Mouse (Mus musculus) myocyte (in vitro differentiated cells): ENCODE measurements around the gene Nxph4. TPM values are rescaled to one million over a fixed set of nuclear protein-coding genes. Genes with fewer than 3 reads are reported as not detected.

Experiments used
- H3K27me3 ChIP-seq: one replicate; pipeline ENCODE4 v1.6.1; 2011; ENCODE audit not compliant: control insufficient read depth, insufficient read depth, insufficient read length
- H3K36me3 ChIP-seq: one replicate; pipeline ENCODE4 v1.6.1; 2011; ENCODE audit not compliant: control insufficient read depth, insufficient read depth
- H3K4me2 ChIP-seq: one replicate; pipeline ENCODE4 v1.6.1; 2011; ENCODE audit warnings: low read depth, control low read depth
- H3K4me3 ChIP-seq: one replicate; pipeline ENCODE4 v1.5.1; 2011; ENCODE audit warnings: mild to moderate bottlenecking, control low read depth, moderate library complexity
- H3K79me2 ChIP-seq: one replicate; pipeline ENCODE4 v1.6.1; 2011; ENCODE audit not compliant: control insufficient read depth, insufficient read depth
- H3ac ChIP-seq: one replicate; pipeline ENCODE4 v1.6.1; 2011; ENCODE audit not compliant: control insufficient read depth, insufficient read length
- CEBPB ChIP-seq: IDR thresholded peaks from 2 replicates; pipeline ENCODE4 v1.6.1; 2011; ENCODE audit warnings: mild to moderate bottlenecking, moderate library complexity; ENCODE audit not compliant: poor library complexity, insufficient read depth, severe bottlenecking
- E2F4 ChIP-seq: IDR thresholded peaks from one replicate; pipeline ENCODE4 v1.6.1; 2011; ENCODE audit warnings: mild to moderate bottlenecking, control low read depth, moderate library complexity; ENCODE audit not compliant: insufficient read depth
- MAX ChIP-seq: IDR thresholded peaks from one replicate; pipeline ENCODE4 v1.6.1; 2011; ENCODE audit warnings: low read depth, mild to moderate bottlenecking, control low read depth
- MYOD1 ChIP-seq, 3 experiments: IDR thresholded peaks; one replicate each; pipeline ENCODE4 v1.6.1; 2011; ENCODE audit warnings: control low read depth in 2 of 3, low read depth in 2 of 3, mild to moderate bottlenecking in 2 of 3, moderate library complexity in 1 of 3; ENCODE audit not compliant: insufficient read length in 2 of 3, control insufficient read depth in 1 of 3
- MYOG ChIP-seq, 3 experiments: IDR thresholded peaks; one replicate each; pipeline ENCODE4 v1.6.1; 2011; ENCODE audit warnings: control low read depth in 2 of 3, low read depth in 2 of 3, mild to moderate bottlenecking in 2 of 3; ENCODE audit not compliant: insufficient read length in 2 of 3, control insufficient read depth in 1 of 3, insufficient read depth in 1 of 3
- POLR2A ChIP-seq: IDR thresholded peaks from one replicate; pipeline ENCODE4 v1.6.1; 2011; ENCODE audit warnings: low read depth, mild to moderate bottlenecking, control low read depth, moderate library complexity; ENCODE audit not compliant: insufficient read length
- POLR2AphosphoS2 ChIP-seq: IDR thresholded peaks from one replicate; pipeline ENCODE4 v1.6.1; 2011; ENCODE audit warnings: low read depth, control low read depth; ENCODE audit not compliant: insufficient read length
- REST ChIP-seq: IDR thresholded peaks from one replicate; pipeline ENCODE4 v1.6.1; 2011; ENCODE audit warnings: mild to moderate bottlenecking, control low read depth, moderate library complexity; ENCODE audit not compliant: insufficient read depth, insufficient read length
- SRF ChIP-seq: IDR thresholded peaks from one replicate; pipeline ENCODE4 v1.6.1; 2011; ENCODE audit warnings: low read depth; ENCODE audit not compliant: control insufficient read depth, insufficient read length
- TCF12 ChIP-seq: IDR thresholded peaks from one replicate; pipeline ENCODE4 v1.6.1; 2011; ENCODE audit warnings: mild to moderate bottlenecking, control low read depth; ENCODE audit not compliant: poor library complexity, insufficient read depth, severe bottlenecking
- TCF3 ChIP-seq: IDR thresholded peaks from one replicate; pipeline ENCODE4 v1.6.1; 2011; ENCODE audit warnings: low read depth, control low read depth; ENCODE audit not compliant: insufficient read length
- USF1 ChIP-seq: IDR thresholded peaks from one replicate; pipeline ENCODE4 v1.6.1; 2011; ENCODE audit warnings: low read depth, mild to moderate bottlenecking, control low read depth, moderate library complexity
- polyA plus RNA-seq: library from polyadenylated mRNA; unstranded; fragments of >200 nt; fragmentation: generic; extraction: Trizol; gene quantifications from one replicate; pipeline ENCODE4 v1.2.1, GENCODE M21; 2012; ENCODE audit warnings: missing spikeins

Nxph4 gene
- polyA plus RNA-seq, 1 experiment = 3.9 TPM

- Histone ChIP-seq H3K79me2 (no peaks in the 10 kb centered on the region), H3K27me3 (peaks cover 19% of the 10 kb centered on the region), H3K36me3 (peaks cover 4% of the 10 kb centered on the region), H3K4me2 (no peak overlapping the region), H3ac (no peak overlapping the region), H3K4me3 (no peak overlapping the region)
- TF ChIP-seq CEBPB (no peak), POLR2AphosphoS2 (peak; percentile 16), E2F4 (no peak)
These were observed 2.4 kb upstream of the Nxph4 start for GRCm38 (mm10) chr10:127536586-127537314.

GRCm38 (mm10) chr10:127534929-127535384 lies 598 bp upstream of the Nxph4 start:
- Histone ChIP-seq H3K36me3 (no peaks in the 10 kb centered on the region), H3K79me2 (no peaks in the 10 kb centered on the region), H3ac (peak overlapping the region; percentile 30), H3K4me2 (peak overlapping the region; percentile 88), H3K4me3 (peak overlapping the region; percentile 15), H3K27me3 (peaks cover 35% of the 10 kb centered on the region)
- TF ChIP-seq E2F4 = no peak
- no peak for TF ChIP-seq MYOG (IDR thresholded peaks at IDR 0.05; ENCODE audit: control insufficient read depth in 1 of 3, insufficient read depth in 1 of 3, insufficient read length in 2 of 3, low read depth in 2 of 3)
- no peak for TF ChIP-seq POLR2AphosphoS2
- TF ChIP-seq MYOD1 (IDR thresholded peaks at IDR 0.05; ENCODE audit: control insufficient read depth in 1 of 3, insufficient read length in 2 of 3, low read depth in 2 of 3) = no peak

GRCm38 (mm10) chr10:127531548-127531947 lies 2.8 kb downstream of the Nxph4 start:
- Histone ChIP-seq H3K36me3 (no peaks in the 10 kb centered on the region), H3K4me3 (no peak overlapping the region), H3K27me3 (peaks cover 50% of the 10 kb centered on the region), H3K4me2 (no peak overlapping the region), H3ac (no peak overlapping the region), H3K79me2 (no peaks in the 10 kb centered on the region)
- TF ChIP-seq MYOD1 (IDR thresholded peaks at IDR 0.05; ENCODE audit: control insufficient read depth in 1 of 3, insufficient read length in 2 of 3, low read depth in 2 of 3) (no peak), POLR2AphosphoS2 (no peak), POLR2A (no peak), TCF12 (no peak), TCF3 (no peak), SRF (no peak)

GRCm38 (mm10) chr10:127530945-127531344 lies 3.4 kb downstream of the Nxph4 start:
- Histone ChIP-seq H3K27me3 (peaks cover 50% of the 10 kb centered on the region), H3K36me3 (no peaks in the 10 kb centered on the region), H3ac (no peak overlapping the region), H3K4me3 (no peak overlapping the region), H3K4me2 (no peak overlapping the region), H3K79me2 (no peaks in the 10 kb centered on the region)
- TF ChIP-seq E2F4 (no peak), MAX (no peak), TCF12 (no peak), MYOD1 (IDR thresholded peaks at IDR 0.05; ENCODE audit: control insufficient read depth in 1 of 3, insufficient read length in 2 of 3, low read depth in 2 of 3) (no peak), CEBPB (no peak), TCF3 (no peak), MYOG (IDR thresholded peaks at IDR 0.05; ENCODE audit: control insufficient read depth in 1 of 3, insufficient read depth in 1 of 3, insufficient read length in 2 of 3, low read depth in 2 of 3) (no peak), REST (no peak), USF1 (no peak)

- Histone ChIP-seq H3K79me2 (no peaks in the 10 kb centered on the region), H3K4me3 (no peak overlapping the region), H3K4me2 (no peak overlapping the region), H3K27me3 (peaks cover 45% of the 10 kb centered on the region), H3ac (no peak overlapping the region), H3K36me3 (no peaks in the 10 kb centered on the region)
- TF ChIP-seq TCF12 (no peak), SRF (no peak), CEBPB (no peak), REST (no peak), MYOD1 (IDR thresholded peaks at IDR 0.05; ENCODE audit: control insufficient read depth in 1 of 3, insufficient read length in 2 of 3, low read depth in 2 of 3) (peak in 1 of 3 experiments; percentile 61), MAX (no peak), TCF3 (no peak), MYOG (IDR thresholded peaks at IDR 0.05; ENCODE audit: control insufficient read depth in 1 of 3, insufficient read depth in 1 of 3, insufficient read length in 2 of 3, low read depth in 2 of 3) (peak in 2 of 3 experiments; percentile 53 to 72), E2F4 (no peak), POLR2AphosphoS2 (no peak), POLR2A (no peak), USF1 (no peak)
These were observed 6.9 kb downstream of the Nxph4 start for GRCm38 (mm10) chr10:127527481-127527880.
